ENCODE assay signal across 10 mouse cellular contexts in the genomic region with DNA sequence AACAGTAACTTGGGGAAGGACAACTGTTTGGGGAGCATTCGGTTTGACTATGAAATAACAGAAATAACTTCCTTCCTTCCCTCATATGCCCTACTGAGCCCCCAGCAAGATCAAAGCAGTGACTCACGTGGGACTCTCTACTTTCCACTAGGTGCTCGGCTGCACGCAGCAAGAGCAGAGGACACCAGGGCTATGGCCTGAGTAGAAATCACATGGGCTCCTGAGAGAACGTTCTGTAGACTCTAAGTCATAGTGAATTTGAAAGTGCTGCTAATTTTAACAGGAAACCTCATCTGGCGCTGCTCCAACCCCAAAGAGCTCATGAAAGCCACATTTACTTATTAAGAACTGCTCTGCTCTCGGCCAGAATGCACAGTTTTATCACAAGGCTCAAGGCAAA. TPM values are rescaled to one million over a fixed set of nuclear protein-coding genes. Genes with fewer than 3 reads are reported as not detected.
DNase-seq lines count a peak whose midpoint lies in the region; ATAC-seq and TF ChIP-seq lines count a peak whose summit lies in the region.
"Had no signal": no experiment of that assay in that cellular context is flagged by ENCODE, and none has a peak within 500 bp of the region (broad histone marks: within the 10 kb centered on the region; RNA-seq: fewer than 3 reads in every experiment).

No protein-coding gene starts in this region.

- TF ChIP-seq POLR2A in bone marrow macrophage, adult 2 months (IDR thresholded peaks at IDR 0.05; ENCODE audit: borderline replicate concordance, low read depth, low read length) = no peak

- no peak for TF ChIP-seq EP300 in liver, postnatal 0 days (IDR thresholded peaks at IDR 0.05; ENCODE audit: low read depth)

- no peak overlapping the region for H3K27ac ChIP-seq in liver, postnatal 0 days (ENCODE audit: low read depth)
- peak overlapping the region; percentile 14 for H3K27ac ChIP-seq in bone marrow macrophage, adult 2 months (ENCODE audit: insufficient read depth, low read depth, low read length)
- peak overlapping the region; percentile 83 for H3K27ac ChIP-seq in intestine, embryonic 16.5 days (ENCODE audit: low read length)
- H3K27ac ChIP-seq in forebrain, embryonic 14.5 days (ENCODE audit: low read depth, low read length) = no peak overlapping the region
- H3K27ac ChIP-seq: hindbrain, embryonic 15.5 days; neural tube, embryonic 13.5 days had no signal

- H3K4me3 ChIP-seq in liver, postnatal 0 days (ENCODE audit: low read depth, low read length) = no peak overlapping the region
- H3K4me3 ChIP-seq in bone marrow macrophage, adult 2 months (ENCODE audit: insufficient read depth, low read length) = peak overlapping the region; percentile 33
- no peak overlapping the region for H3K4me3 ChIP-seq in intestine, embryonic 16.5 days (ENCODE audit: low read length)
- no peak overlapping the region for H3K4me3 ChIP-seq in forebrain, embryonic 14.5 days (ENCODE audit: low read depth, low read length)
- H3K4me3 ChIP-seq: hindbrain, embryonic 15.5 days; neural tube, embryonic 13.5 days had no signal

- peak overlapping the region; percentile 7; the same call in 1 of the 2 replicates for H3K4me2 ChIP-seq in liver, postnatal 0 days (ENCODE audit: low read depth, low read length)
- H3K4me2 ChIP-seq in intestine, embryonic 16.5 days (ENCODE audit: low read depth, low read length) = peak overlapping the region; percentile 32
- no peak overlapping the region for H3K4me2 ChIP-seq in forebrain, embryonic 14.5 days (ENCODE audit: low read length)
- H3K4me2 ChIP-seq: hindbrain, embryonic 15.5 days; neural tube, embryonic 13.5 days had no signal

- 0 out of 2 replicates have a peak, but pooled peaks cover 2% of the 10 kb centered on the region for H3K36me3 ChIP-seq in liver, postnatal 0 days (replicated peaks; ENCODE audit: insufficient read depth, low read length)
- H3K36me3 ChIP-seq in intestine, embryonic 16.5 days (ENCODE audit: control insufficient read depth, insufficient read depth, low read length) = no peaks in the 10 kb centered on the region
- H3K36me3 ChIP-seq in forebrain, embryonic 14.5 days (ENCODE audit: control insufficient read depth, insufficient read depth, low read length) = no peaks in the 10 kb centered on the region
- H3K36me3 ChIP-seq: neural tube, embryonic 13.5 days had no signal

- peaks cover 29% of the 10 kb centered on the region for H3K4me1 ChIP-seq in liver, postnatal 0 days (ENCODE audit: insufficient read depth)
- H3K4me1 ChIP-seq in bone marrow macrophage, adult 2 months (ENCODE audit: control insufficient read depth, insufficient read depth, low read length) = peaks cover 77% of the 10 kb centered on the region
- peaks cover 44% of the 10 kb centered on the region for H3K4me1 ChIP-seq in intestine, embryonic 16.5 days (ENCODE audit: control insufficient read depth, insufficient read depth, low read length)
- no peaks in the 10 kb centered on the region for H3K4me1 ChIP-seq in forebrain, embryonic 14.5 days (ENCODE audit: control insufficient read depth, insufficient read depth, low read length)
- H3K4me1 ChIP-seq: hindbrain, embryonic 15.5 days had no signal

- H3K9ac ChIP-seq in liver, postnatal 0 days (replicated peaks) = no peak overlapping the region
- peak overlapping the region; percentile 33; the same call in 1 of the 2 replicates for H3K9ac ChIP-seq in intestine, embryonic 16.5 days (ENCODE audit: low read depth, low read length)
- H3K9ac ChIP-seq in forebrain, embryonic 14.5 days (ENCODE audit: low read length) = no peak overlapping the region
- H3K9ac ChIP-seq: hindbrain, embryonic 15.5 days; neural tube, embryonic 13.5 days had no signal

- TF ChIP-seq CTCF in liver, postnatal 0 days (IDR thresholded peaks at IDR 0.05; ENCODE audit: low read depth) = no peak
- no peak for TF ChIP-seq CTCF in bone marrow macrophage, adult 2 months (IDR thresholded peaks at IDR 0.05; ENCODE audit: low read depth, low read length)

- ATAC-seq in liver, postnatal 0 days = no peak
- peak; percentile 19; the same call in 1 of the 2 replicates for ATAC-seq in intestine, embryonic 16.5 days
- ATAC-seq in neutrophil, adult 5-6 weeks (ENCODE audit: extremely low read depth, insufficient number of reproducible peaks, low FRiP score, poor library complexity, severe bottlenecking) = peak; percentile 44
- no peak for ATAC-seq in forebrain, embryonic 14.5 days

- no peak for DNase-seq in liver, postnatal 0 days
- no peak for DNase-seq in liver
- no peak for DNase-seq in urinary bladder, postnatal 10 days (ENCODE audit: low spot score)
- no peak for DNase-seq in frontal cortex, postnatal 10 days (ENCODE audit: low spot score in 2 of 2)
- DNase-seq in forebrain, embryonic 14.5 days (ENCODE audit: low spot score) = no peak

- no peaks in the 10 kb centered on the region for H3K27me3 ChIP-seq in liver, postnatal 0 days (ENCODE audit: insufficient read depth, low read length)
- no peaks in the 10 kb centered on the region for H3K27me3 ChIP-seq in intestine, embryonic 16.5 days (replicated peaks; ENCODE audit: control insufficient read depth, insufficient read depth, low read length)
- no peaks in the 10 kb centered on the region for H3K27me3 ChIP-seq in forebrain, embryonic 14.5 days (replicated peaks; ENCODE audit: control insufficient read depth, insufficient read depth, low read length)
- H3K27me3 ChIP-seq: hindbrain, embryonic 15.5 days; neural tube, embryonic 13.5 days had no signal

- 28% methylated on average over 7 of the region's 7 CpGs for WGBS in liver, postnatal 0 days (ENCODE audit: insufficient replicate concordance)
- 38% methylated on average over 7 of the region's 7 CpGs for WGBS in intestine, embryonic 16.5 days
- WGBS in forebrain, embryonic 14.5 days = 79% methylated on average over 7 of the region's 7 CpGs

- no peaks in the 10 kb centered on the region for H3K9me3 ChIP-seq in liver, postnatal 0 days (ENCODE audit: low read length)
- no peaks in the 10 kb centered on the region for H3K9me3 ChIP-seq in intestine, embryonic 16.5 days (ENCODE audit: control insufficient read depth, low read length)
- no peaks in the 10 kb centered on the region for H3K9me3 ChIP-seq in forebrain, embryonic 14.5 days (replicated peaks; ENCODE audit: control insufficient read depth, low read length)
- H3K9me3 ChIP-seq: hindbrain, embryonic 15.5 days; neural tube, embryonic 13.5 days had no signal

RNA-seq across cellular contexts. Expression of gene Pfkp, which starts 15.1 kb away (rescaled TPM):
- polyA plus RNA-seq in liver, postnatal 0 days (2015; fragmentation: Nextera tagmentation; extraction: Ambion mirVana) = 3.7 and 4.9 TPM in 2 replicates
- 35.8 and 49.3 TPM in 2 replicates for polyA plus RNA-seq in bone marrow macrophage, adult 2 months (2012; ENCODE audit: insufficient read depth, insufficient read length, missing spikeins)
- polyA plus RNA-seq in intestine, embryonic 16.5 days (2015; fragmentation: Nextera tagmentation; extraction: Ambion mirVana) = 121 and 130 TPM in 2 replicates
- total RNA-seq in neutrophil, adult 5-6 weeks (2017) = 79.3 and 82.6 TPM in 2 replicates
- 66.2 and 114 TPM in 2 replicates for polyA plus RNA-seq in forebrain, embryonic 14.5 days (2014; fragmentation: Nextera tagmentation; extraction: Ambion mirVana)

Comparison
In these comparisons a context has a peak if more than half of its experiments do, and no peak if none do; other contexts are left out.
1. ATAC-seq: peak in intestine, embryonic 16.5 days (single experiment) and neutrophil, adult 5-6 weeks (single experiment); none in liver, postnatal 0 days (single experiment) and forebrain, embryonic 14.5 days (single experiment).
2. H3K27ac ChIP-seq: peak in bone marrow macrophage, adult 2 months (single experiment) and intestine, embryonic 16.5 days (single experiment); none in liver, postnatal 0 days (single experiment) and forebrain, embryonic 14.5 days (single experiment).